Mouse (Mus musculus) thymus, adult 2 months (tissue): Measurements from ENCODE around the gene Hamp. TPM values are rescaled to one million over a fixed set of nuclear protein-coding genes. Genes with fewer than 3 reads are reported as not detected.

Experiments used
- DNase-seq: peaks from one replicate; pipeline ENCODE4 v3.0.0; 2021
- H3K27ac ChIP-seq: fragments of 200-500 bp; 2 replicates; pipeline ENCODE4 v1.5.1; 2012; ENCODE audit warnings: low read length, control low read depth; ENCODE audit not compliant: control insufficient read depth, insufficient read depth
- H3K27me3 ChIP-seq: fragments of 200-500 bp; 2 replicates; pipeline ENCODE4 v1.6.1; 2012; ENCODE audit warnings: mild to moderate bottlenecking, low read length, moderate library complexity, mixed read lengths; ENCODE audit not compliant: control insufficient read depth, insufficient read depth
- H3K36me3 ChIP-seq: fragments of 200-500 bp; 2 replicates; pipeline ENCODE4 v1.6.1; 2012; ENCODE audit warnings: mild to moderate bottlenecking, low read length, moderate library complexity; ENCODE audit not compliant: control insufficient read depth, insufficient read depth
- H3K4me1 ChIP-seq: fragments of 200-500 bp; replicated peaks from 2 replicates; pipeline ENCODE4 v1.6.1; 2012; ENCODE audit warnings: low read length; ENCODE audit not compliant: control insufficient read depth, insufficient read depth
- H3K4me3 ChIP-seq: fragments of 200-500 bp; 2 replicates; pipeline ENCODE4 v1.5.1; 2012; ENCODE audit warnings: mild to moderate bottlenecking, low read length, control low read depth, moderate library complexity; ENCODE audit not compliant: control insufficient read depth, insufficient read depth
- CTCF ChIP-seq: fragments of 200-500 bp; IDR thresholded peaks from 2 replicates; pipeline ENCODE4 v1.5.1; 2012; ENCODE audit warnings: mild to moderate bottlenecking, control low read depth, low read length, moderate library complexity, borderline replicate concordance; ENCODE audit not compliant: control insufficient read depth, poor library complexity, insufficient read depth; ENCODE audit errors: extremely low read depth
- POLR2A ChIP-seq: fragments of 200-500 bp; IDR thresholded peaks from 2 replicates; pipeline ENCODE4 v1.6.1; 2012; ENCODE audit warnings: mild to moderate bottlenecking, low read length, control low read depth, moderate library complexity; ENCODE audit not compliant: control insufficient read depth, poor library complexity, insufficient read depth; ENCODE audit errors: extremely low read depth
- WGBS: fragments of 180-500 bp; shearing (Covaris S2); methylation state at CpG from one replicate; pipeline ENCODE4 v1.1.7; 2018; 5-methylcytosine and 5-hydroxymethylcytosine counted together
- polyA plus RNA-seq: library from polyadenylated mRNA; depleted of rRNA; stranded (reverse); fragments of >200 nt; gene quantifications from 2 replicates; pipeline ENCODE4 v1.2.3, GENCODE M21; 2012; rRNA removed

Gene Hamp
- 23.6 and 33.1 TPM in 2 replicates for polyA plus RNA-seq

GRCm38 (mm10) chr7:30943909-30944635, at the start of gene Hamp:
TSS of gene Hamp (minus strand) at chr7:30944032.
- no peak within 1 kb of the TSS for H3K27ac ChIP-seq
- no peak for DNase-seq
- WGBS = 86% methylated on average over 9 of the region's 9 CpGs
- H3K4me3 ChIP-seq = no peak within 1 kb of the TSS
- peaks cover 10% of the 10 kb centered on the region for H3K36me3 ChIP-seq
- peaks cover 2% of the 10 kb centered on the region for H3K4me1 ChIP-seq
- no peaks in the 10 kb centered on the region for H3K27me3 ChIP-seq
- TF ChIP-seq POLR2A (no peak), CTCF (no peak)

GRCm38 (mm10) chr7:30992148-30992547, 48.3 kb upstream of the Hamp start:
- Histone ChIP-seq H3K4me3 (no peak overlapping the region), H3K27me3 (no peaks in the 10 kb centered on the region), H3K4me1 (peaks cover 2% of the 10 kb centered on the region; the same call in 1 of the 2 replicates), H3K36me3 (no peaks in the 10 kb centered on the region), H3K27ac (no peak overlapping the region)
- DNase-seq = no peak
- 72% methylated on average over 5 of the region's 5 CpGs for WGBS
- TF ChIP-seq CTCF (no peak), POLR2A (no peak)

- Histone ChIP-seq H3K4me3 (no peak overlapping the region), H3K36me3 (no peaks in the 10 kb centered on the region), H3K4me1 (peaks cover 2% of the 10 kb centered on the region; the same call in 1 of the 2 replicates), H3K27ac (no peak overlapping the region), H3K27me3 (no peaks in the 10 kb centered on the region)
- 94% methylated on average over 4 of the region's 4 CpGs for WGBS
- TF ChIP-seq POLR2A (no peak), CTCF (no peak)
- DNase-seq = no peak
These were observed 44.8 kb upstream of the Hamp start for GRCm38 (mm10) chr7:30988519-30989162.

GRCm38 (mm10) chr7:30985357-30985756, 41.5 kb upstream of the Hamp start:
- Histone ChIP-seq H3K27me3 (no peaks in the 10 kb centered on the region), H3K4me3 (no peak overlapping the region), H3K27ac (no peak overlapping the region), H3K36me3 (no peaks in the 10 kb centered on the region), H3K4me1 (no peaks in the 10 kb centered on the region)
- no peak for TF ChIP-seq POLR2A
- WGBS = 95% methylated on average over 9 of the region's 9 CpGs
- no peak for DNase-seq

- Histone ChIP-seq H3K27ac (no peak overlapping the region), H3K4me3 (no peak overlapping the region), H3K36me3 (no peaks in the 10 kb centered on the region), H3K4me1 (no peaks in the 10 kb centered on the region), H3K27me3 (no peaks in the 10 kb centered on the region)
- DNase-seq = no peak
- TF ChIP-seq POLR2A (no peak), CTCF (no peak)
- WGBS = 95% methylated on average over 4 of the region's 4 CpGs
These were observed 37.9 kb upstream of the Hamp start for GRCm38 (mm10) chr7:30981703-30982102.

GRCm38 (mm10) chr7:30973501-30974289, 29.9 kb upstream of the Hamp start, which contains the start of gene Fam187b:
TSS of gene Fam187b (plus strand) at chr7:30973790.
- peak; percentile 91 for TF ChIP-seq CTCF
- no peak for TF ChIP-seq POLR2A
- peaks cover 9% of the 10 kb centered on the region for H3K4me1 ChIP-seq
- peak; percentile 92 for DNase-seq
- H3K36me3 ChIP-seq = no peaks in the 10 kb centered on the region
- under 1% methylated on average over 37 of the region's 37 CpGs for WGBS
- H3K4me3 ChIP-seq = peak within 1 kb of the TSS; percentile 45
- no peaks in the 10 kb centered on the region; the same call in 1 of the 2 replicates for H3K27me3 ChIP-seq
- H3K27ac ChIP-seq = no peak within 1 kb of the TSS
